Mouse (Mus musculus) neural tube, embryonic 11.5 days (tissue): ENCODE measurements at regions not wholly inside any gene's neighbourhood (a gene's known extent, or its start where the extent isn't known, plus 50 kb on each side); places are given as distances from the start of the nearest gene placed in this dataset.
"Not testable (repeated sequence)": the region's sequence is repeated elsewhere in the genome, so short reads cannot be mapped to it uniquely, and the experiment has no call there.

Experiments
- ATAC-seq: fragments of 200-750 bp; cut with Nextera tagmentation; 2 replicates; pipeline ENCODE4 v1.8.0; 2017; ENCODE audit warnings: moderate number of reproducible peaks, mild to moderate bottlenecking, moderate TSS enrichment, moderate library complexity; ENCODE audit not compliant: insufficient read depth, low FRiP score, low TSS enrichment
- DNase-seq: peaks from one replicate; pipeline ENCODE4 v3.0.0-alpha.2; 2015; ENCODE audit warnings: low spot score
- H3K27ac ChIP-seq: fragments of 300-500 bp; sonication (generic); 2 replicates; pipeline ENCODE4 v1.5.1; 2014; ENCODE audit warnings: low read depth, mild to moderate bottlenecking, low read length
- H3K27me3 ChIP-seq: fragments of 300-500 bp; sonication (generic); 2 replicates; pipeline ENCODE4 v1.6.1; 2014; ENCODE audit warnings: mild to moderate bottlenecking, low read length, mixed read lengths; ENCODE audit not compliant: control insufficient read depth, insufficient read depth
- H3K36me3 ChIP-seq: fragments of 300-500 bp; sonication (generic); 2 replicates; pipeline ENCODE4 v1.6.1; 2014; ENCODE audit warnings: mild to moderate bottlenecking, low read length, moderate library complexity, mixed read lengths; ENCODE audit not compliant: control insufficient read depth, insufficient read depth
- H3K4me1 ChIP-seq: fragments of 300-500 bp; sonication (generic); 2 replicates; pipeline ENCODE4 v1.6.1; 2014; ENCODE audit warnings: low read length, mixed read lengths; ENCODE audit not compliant: control insufficient read depth, insufficient read depth
- H3K4me2 ChIP-seq: fragments of 300-500 bp; sonication (generic); 2 replicates; pipeline ENCODE4 v1.6.1; 2014; ENCODE audit warnings: low read depth, mild to moderate bottlenecking, moderate library complexity
- H3K4me3 ChIP-seq: fragments of 300-500 bp; sonication (generic); 2 replicates; pipeline ENCODE4 v1.5.1; 2014; ENCODE audit warnings: low read depth, low read length
- H3K9ac ChIP-seq: fragments of 300-500 bp; sonication (generic); 2 replicates; pipeline ENCODE4 v1.6.1; 2014; ENCODE audit warnings: mild to moderate bottlenecking, low read length
- H3K9me3 ChIP-seq: fragments of 300-500 bp; sonication (generic); 2 replicates; pipeline ENCODE4 v1.6.1; 2016; ENCODE audit warnings: low read length; ENCODE audit not compliant: control insufficient read depth
- WGBS: fragments of 180-500 bp; shearing (Covaris S2); extraction: QIAGEN DNeasy Blood & Tissue Kit; methylation state at CpG from one replicate; pipeline ENCODE4 v1.1.7; 2014; 5-methylcytosine and 5-hydroxymethylcytosine counted together

- ATAC-seq: no peak
- Histone ChIP-seq H3K9me3 (no peaks in the 10 kb centered on the region), H3K36me3 (no peaks in the 10 kb centered on the region), H3K4me2 (no peak overlapping the region), H3K27ac (no peak overlapping the region), H3K27me3 (no peaks in the 10 kb centered on the region), H3K9ac (no peak overlapping the region), H3K4me1 (no peaks in the 10 kb centered on the region), H3K4me3 (no peak overlapping the region)
- WGBS: 77% methylated on average over 2 of the region's 2 CpGs
- no peak for DNase-seq
Measured at GRCm38 (mm10) chr10:23733679-23734078, 53.4 kb downstream of the Rps12 start.

GRCm38 (mm10) chr10:23725960-23726714, 60.9 kb downstream of the Rps12 start:
- 83% methylated on average over 24 of the region's 28 CpGs for WGBS
- H3K4me2 ChIP-seq, DNase-seq, H3K27ac ChIP-seq, H3K9me3 ChIP-seq, H3K36me3 ChIP-seq, H3K4me3 ChIP-seq, H3K9ac ChIP-seq, ATAC-seq, H3K4me1 ChIP-seq, H3K27me3 ChIP-seq: not testable (repeated sequence)

GRCm38 (mm10) chr10:23718124-23718523, 69.0 kb downstream of the Rps12 start:
- Histone ChIP-seq H3K27ac (no peak overlapping the region), H3K9me3 (no peaks in the 10 kb centered on the region), H3K36me3 (no peaks in the 10 kb centered on the region), H3K4me1 (no peaks in the 10 kb centered on the region), H3K9ac (no peak overlapping the region), H3K4me2 (no peak overlapping the region), H3K4me3 (no peak overlapping the region), H3K27me3 (no peaks in the 10 kb centered on the region)
- ATAC-seq: no peak
- 70% methylated on average over 7 of the region's 7 CpGs for WGBS
- no peak for DNase-seq

- Histone ChIP-seq H3K9me3 (no peaks in the 10 kb centered on the region), H3K4me3 (no peak overlapping the region), H3K36me3 (no peaks in the 10 kb centered on the region), H3K27ac (no peak overlapping the region), H3K4me1 (no peaks in the 10 kb centered on the region), H3K4me2 (no peak overlapping the region), H3K27me3 (no peaks in the 10 kb centered on the region), H3K9ac (no peak overlapping the region)
- ATAC-seq (no peak), DNase-seq (no peak)
- WGBS: 85% methylated on average over 10 of the region's 10 CpGs
Measured at GRCm38 (mm10) chr10:23715511-23715910, 71.6 kb downstream of the Rps12 start.

GRCm38 (mm10) chr10:23715101-23715500, 72.0 kb downstream of the Rps12 start:
- no peaks in the 10 kb centered on the region for H3K4me1 ChIP-seq
- no peak overlapping the region for H3K9ac ChIP-seq
- H3K4me3 ChIP-seq: no peak overlapping the region
- H3K9me3 ChIP-seq: no peaks in the 10 kb centered on the region
- no peaks in the 10 kb centered on the region for H3K36me3 ChIP-seq
- no peak overlapping the region for H3K4me2 ChIP-seq
- ATAC-seq: no peak
- WGBS: 89% methylated on average over 7 of the region's 7 CpGs
- no peak overlapping the region for H3K27ac ChIP-seq
- no peaks in the 10 kb centered on the region for H3K27me3 ChIP-seq
- no peak for DNase-seq

- Histone ChIP-seq H3K36me3 (no peaks in the 10 kb centered on the region), H3K4me1 (no peaks in the 10 kb centered on the region), H3K9me3 (no peaks in the 10 kb centered on the region), H3K27me3 (no peaks in the 10 kb centered on the region), H3K4me2 (no peak overlapping the region), H3K27ac (no peak overlapping the region), H3K4me3 (no peak overlapping the region), H3K9ac (no peak overlapping the region)
- WGBS: 79% methylated on average over 5 of the region's 5 CpGs
- no peak for ATAC-seq
- DNase-seq: no peak
Measured at GRCm38 (mm10) chr10:23712691-23713378, 74.2 kb downstream of the Rps12 start.

GRCm38 (mm10) chr10:23711416-23712171, 75.5 kb downstream of the Rps12 start:
- Histone ChIP-seq H3K27me3 (no peaks in the 10 kb centered on the region), H3K4me3 (no peak overlapping the region), H3K36me3 (no peaks in the 10 kb centered on the region), H3K27ac (no peak overlapping the region), H3K9ac (no peak overlapping the region), H3K4me1 (no peaks in the 10 kb centered on the region), H3K9me3 (no peaks in the 10 kb centered on the region), H3K4me2 (no peak overlapping the region)
- DNase-seq: no peak
- 68% methylated on average over 6 of the region's 6 CpGs for WGBS
- ATAC-seq: no peak

- Histone ChIP-seq H3K9me3 (no peaks in the 10 kb centered on the region), H3K36me3 (no peaks in the 10 kb centered on the region), H3K4me3 (no peak overlapping the region), H3K9ac (no peak overlapping the region), H3K4me2 (no peak overlapping the region), H3K27ac (no peak overlapping the region), H3K4me1 (no peaks in the 10 kb centered on the region), H3K27me3 (no peaks in the 10 kb centered on the region)
- DNase-seq (no peak), ATAC-seq (no peak)
- 84% methylated on average over 6 of the region's 6 CpGs for whole genome bisulfite sequencing
Measured at GRCm38 (mm10) chr10:23710999-23711398, 76.1 kb downstream of the Rps12 start.
